Mouse (Mus musculus) embryonic fibroblast, embryonic 13.5 days (primary cell): ENCODE measurements at regions not wholly inside any gene's neighbourhood (a gene's known extent, or its start where the extent isn't known, plus 50 kb on each side); places are given as distances from the start of the nearest gene placed in this dataset.

Experiments
- CTCF ChIP-seq: IDR thresholded peaks from 2 replicates; pipeline ENCODE4 v1.5.1; 2011; ENCODE audit warnings: mild to moderate bottlenecking, control low read depth, low read length, moderate library complexity, borderline replicate concordance; ENCODE audit not compliant: insufficient read depth
- POLR2A ChIP-seq: IDR thresholded peaks from 2 replicates; pipeline ENCODE4 v1.6.1; 2011; ENCODE audit warnings: low read depth, mild to moderate bottlenecking, control low read depth, low read length, moderate library complexity

DNA sequence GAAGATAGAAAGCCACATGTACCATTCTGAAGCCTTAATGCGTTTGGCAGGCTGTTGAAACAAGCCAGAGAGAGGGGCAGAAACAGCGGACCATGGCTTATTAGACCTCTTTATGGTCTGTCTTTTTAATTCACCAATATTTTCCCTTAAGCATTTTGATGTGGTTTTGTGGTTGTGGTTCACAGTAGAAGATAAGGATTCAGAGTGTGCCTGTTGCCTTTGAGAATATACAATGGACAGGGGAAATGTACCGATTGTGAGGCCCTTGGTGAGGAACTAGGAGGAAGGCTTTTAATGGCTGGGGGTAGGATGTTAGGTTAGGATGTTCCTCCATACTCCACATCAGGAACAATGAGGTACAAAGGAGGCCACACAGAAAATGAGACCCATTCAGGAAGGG, 182.0 kb downstream of the Pdgfra start:
- no peak for TF ChIP-seq POLR2A
- no peak for TF ChIP-seq CTCF
